In the genomic region with DNA sequence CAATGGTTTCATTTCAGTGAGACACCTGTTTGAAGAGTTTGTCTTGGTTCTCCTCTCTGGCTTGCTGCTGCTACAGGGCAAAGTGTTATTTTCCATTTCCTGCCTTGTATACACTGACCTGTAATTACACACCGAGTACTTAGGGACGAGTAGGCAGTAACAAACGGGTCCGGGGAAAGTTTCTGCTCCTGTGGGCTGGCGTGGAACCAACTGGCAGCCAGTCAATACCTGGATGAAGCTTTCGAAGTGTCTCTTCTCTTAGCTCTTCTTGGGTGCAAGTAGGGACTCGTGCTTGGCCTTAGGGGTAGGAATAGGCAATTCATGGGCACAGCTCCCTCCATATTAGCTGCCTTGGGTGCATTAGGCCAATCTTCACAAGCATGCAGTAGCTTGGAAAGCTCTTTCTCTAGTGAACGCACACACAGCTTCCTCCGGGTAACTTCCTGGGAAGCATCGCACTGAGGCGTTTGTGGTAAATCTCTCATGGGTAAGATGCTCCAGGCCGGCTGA, we compare ENCODE assay signal across 18 mouse cellular contexts. TPM values are rescaled to one million over a fixed set of nuclear protein-coding genes. Genes with fewer than 3 reads are reported as not detected.
A peak's percentile ranks its signal among the peaks of the same experiment; 100 is the strongest.
DNase-seq lines count a peak whose midpoint lies in the region; ATAC-seq and TF ChIP-seq lines count a peak whose summit lies in the region.
"Had no signal": no experiment of that assay in that cellular context is flagged by ENCODE, and none has a peak within 500 bp of the region (broad histone marks: within the 10 kb centered on the region; RNA-seq: fewer than 3 reads in every experiment).

No protein-coding gene starts in this region.

- no peaks in the 10 kb centered on the region; the same call in 1 of the 2 replicates for H3K4me1 ChIP-seq in kidney, adult 2 months (ENCODE audit: control insufficient read depth, insufficient read depth, low read length)
- peaks cover 13% of the 10 kb centered on the region for H3K4me1 ChIP-seq in kidney, embryonic 16.5 days (ENCODE audit: insufficient read depth, low read length)
- H3K4me1 ChIP-seq in MEL (ENCODE audit: control insufficient read depth in 1 of 2, insufficient read depth in 2 of 2, low read length in 2 of 2) = peaks cover 15 to 35% of the 10 kb centered on the region in 2 experiments; a peak in 3 of 4 replicates
- peaks cover 17% of the 10 kb centered on the region; the same call in 1 of the 2 replicates for H3K4me1 ChIP-seq in embryonic facial prominence, embryonic 15.5 days
- H3K4me1 ChIP-seq: hindbrain, embryonic 12.5 days; neural tube, embryonic 12.5 days had no signal

- no peak overlapping the region for H3K4me3 ChIP-seq in kidney, adult 2 months (ENCODE audit: insufficient read depth, low read depth, low read length)
- H3K4me3 ChIP-seq in kidney, embryonic 16.5 days (ENCODE audit: low read length) = no peak overlapping the region
- H3K4me3 ChIP-seq in MEL (ENCODE audit: control insufficient read depth in 1 of 2, insufficient read depth in 1 of 2, low read depth in 2 of 2, low read length in 2 of 2) = no peak overlapping the region
- no peak overlapping the region for H3K4me3 ChIP-seq in embryonic facial prominence, embryonic 15.5 days (replicated peaks)
- H3K4me3 ChIP-seq in gastrocnemius, adult 2 months = no peak overlapping the region
- H3K4me3 ChIP-seq: heart, embryonic 12.5 days; hindbrain, embryonic 12.5 days; neural tube, embryonic 12.5 days had no signal

- no peak overlapping the region for H3K27ac ChIP-seq in kidney, adult 2 months (ENCODE audit: insufficient read depth, low read depth, low read length)
- H3K27ac ChIP-seq in kidney, embryonic 16.5 days (ENCODE audit: low read length) = no peak overlapping the region
- no peak overlapping the region for H3K27ac ChIP-seq in MEL (ENCODE audit: control insufficient read depth, low read depth, low read length)
- H3K27ac ChIP-seq in embryonic facial prominence, embryonic 15.5 days (replicated peaks) = peak overlapping the region; percentile 51
- H3K27ac ChIP-seq in gastrocnemius, adult 2 months = no peak overlapping the region
- H3K27ac ChIP-seq: hindbrain, embryonic 12.5 days; liver, embryonic 14.5 days; neural tube, embryonic 12.5 days had no signal

- peak; percentile 84 for DNase-seq in kidney, adult 2 months
- peak; percentile 39 for DNase-seq in MEL (ENCODE audit: low read depth, low spot score)
- peak; percentile 81 to 83 for DNase-seq in kidney, postnatal 25 days
- no peak for DNase-seq in gastrocnemius, adult 2 months
- DNase-seq in adrenal gland, adult 18-20 months (ENCODE audit: low spot score in 2 of 2) = no peak
- no peak for DNase-seq in layer of hippocampus, postnatal 10 days (ENCODE audit: low spot score in 2 of 2)
- DNase-seq: cerebellum, adult 8-10 months; embryo, embryonic 11 days; gastrocnemius, postnatal 25 days; layer of hippocampus, postnatal 36 days; thymus, postnatal 14 days had no signal

- H3K36me3 ChIP-seq in kidney, adult 2 months (ENCODE audit: control insufficient read depth, insufficient read depth, low read length) = no peaks in the 10 kb centered on the region
- no peaks in the 10 kb centered on the region for H3K36me3 ChIP-seq in kidney, embryonic 16.5 days (ENCODE audit: insufficient read depth, low read length)
- H3K36me3 ChIP-seq in MEL (ENCODE audit: control insufficient read depth in 1 of 2, insufficient read depth in 2 of 2, low read length in 2 of 2) = peaks cover 0 to 37% of the 10 kb centered on the region in 2 experiments; a peak in 2 of 4 replicates
- no peaks in the 10 kb centered on the region for H3K36me3 ChIP-seq in embryonic facial prominence, embryonic 15.5 days
- H3K36me3 ChIP-seq: heart, embryonic 12.5 days; hindbrain, embryonic 12.5 days; neural tube, embryonic 12.5 days had no signal

- TF ChIP-seq EP300 in MEL (IDR thresholded peaks at IDR 0.05; ENCODE audit: low read depth in 1 of 2, low read length in 2 of 2) = no peak

- TF ChIP-seq CTCF in kidney, adult 2 months (conservative IDR thresholded peaks at IDR 0.05; ENCODE audit: insufficient read depth, insufficient read length, low read depth, low read length) = no peak
- no peak for TF ChIP-seq CTCF in MEL (IDR thresholded peaks at IDR 0.05 in 2 of 3, conservative IDR thresholded peaks at IDR 0.05 in 1 of 3; ENCODE audit: control insufficient read depth in 1 of 3, insufficient read depth in 1 of 3, low read depth in 2 of 3, low read length in 3 of 3, poor library complexity in 1 of 3, severe bottlenecking in 1 of 3)
- no peak for TF ChIP-seq CTCF in gastrocnemius, adult 2 months (IDR thresholded peaks at IDR 0.05)

- intact Hi-C loops in gastrocnemius, adult 2 months (cut with DNase I) = loop anchor here (10.0 kb wide), 1 partner anchor 274 kb away; a partner anchor contains a TSS

- WGBS in kidney, adult 2 months = 36% methylated on average over 12 of the region's 12 CpGs
- 51% methylated on average over 12 of the region's 12 CpGs for WGBS in kidney, embryonic 16.5 days
- 35% methylated on average over 12 of the region's 12 CpGs for WGBS in embryonic facial prominence, embryonic 15.5 days

- no peaks in the 10 kb centered on the region for H3K9me3 ChIP-seq in kidney, embryonic 16.5 days (ENCODE audit: low read length)
- H3K9me3 ChIP-seq in MEL (replicated peaks; ENCODE audit: insufficient read depth, low read length) = no peaks in the 10 kb centered on the region
- H3K9me3 ChIP-seq in embryonic facial prominence, embryonic 15.5 days (replicated peaks) = no peaks in the 10 kb centered on the region
- H3K9me3 ChIP-seq: heart, embryonic 12.5 days; hindbrain, embryonic 12.5 days; neural tube, embryonic 12.5 days had no signal

- peaks cover 2% of the 10 kb centered on the region for H3K27me3 ChIP-seq in kidney, adult 2 months (replicated peaks; ENCODE audit: control insufficient read depth, insufficient read depth, low read length)
- H3K27me3 ChIP-seq in kidney, embryonic 16.5 days (ENCODE audit: insufficient read depth, low read length) = no peaks in the 10 kb centered on the region
- no peaks in the 10 kb centered on the region for H3K27me3 ChIP-seq in MEL (ENCODE audit: control insufficient read depth in 1 of 2, insufficient read depth in 2 of 2, low read length in 2 of 2)
- no peaks in the 10 kb centered on the region for H3K27me3 ChIP-seq in embryonic facial prominence, embryonic 15.5 days
- H3K27me3 ChIP-seq: heart, embryonic 12.5 days; hindbrain, embryonic 12.5 days; neural tube, embryonic 12.5 days had no signal

- TF ChIP-seq POLR2A in kidney, adult 2 months (IDR thresholded peaks at IDR 0.05; ENCODE audit: low read depth, low read length) = no peak
- TF ChIP-seq POLR2A in MEL (IDR thresholded peaks at IDR 0.05; ENCODE audit: control insufficient read depth in 1 of 2, insufficient read depth in 1 of 2, low read depth in 1 of 2, low read length in 2 of 2, poor library complexity in 1 of 2) = no peak

- ATAC-seq in kidney, embryonic 16.5 days (ENCODE audit: low FRiP score, low TSS enrichment) = no peak
- ATAC-seq in embryonic facial prominence, embryonic 15.5 days (ENCODE audit: insufficient number of reproducible peaks, low FRiP score, low TSS enrichment, low read depth) = no peak
- ATAC-seq: lung, postnatal 0 days had no signal

- H3K4me2 ChIP-seq in kidney, embryonic 16.5 days (replicated peaks; ENCODE audit: low read depth, low read length) = no peak overlapping the region
- no peak overlapping the region for H3K4me2 ChIP-seq in embryonic facial prominence, embryonic 15.5 days (replicated peaks)
- H3K4me2 ChIP-seq: heart, embryonic 12.5 days; hindbrain, embryonic 12.5 days; neural tube, embryonic 12.5 days had no signal

- no peak for TF ChIP-seq RAD21 in MEL (IDR thresholded peaks at IDR 0.05; ENCODE audit: low read depth, low read length)

- no peaks in the 10 kb centered on the region for H3K79me2 ChIP-seq in MEL (ENCODE audit: control insufficient read depth, insufficient read depth, low read length, poor library complexity)

- no peak overlapping the region for H3K9ac ChIP-seq in kidney, embryonic 16.5 days (replicated peaks; ENCODE audit: low read length)
- 0 out of 2 replicates have a peak overlapping the region, but pooled peaks have one; percentile 20 for H3K9ac ChIP-seq in MEL (ENCODE audit: control insufficient read depth, low read depth, low read length, poor library complexity, severe bottlenecking)
- H3K9ac ChIP-seq in embryonic facial prominence, embryonic 15.5 days = no peak overlapping the region
- H3K9ac ChIP-seq: heart, embryonic 12.5 days; hindbrain, embryonic 12.5 days; liver, embryonic 14.5 days; neural tube, embryonic 12.5 days had no signal

TF ChIP-seq in MEL, 35 proteins besides CTCF, POLR2A, EP300 and RAD21 (continues in another document):
- TF ChIP-seq E2F4 (IDR thresholded peaks at IDR 0.05; ENCODE audit: borderline replicate concordance, low read depth, low read length) (no peak), BHLHE40 (IDR thresholded peaks at IDR 0.05; ENCODE audit: borderline replicate concordance, low read depth, low read length) (no peak), TBP (IDR thresholded peaks at IDR 0.05; ENCODE audit: low read depth, low read length) (no peak), CHD1 (IDR thresholded peaks at IDR 0.05; ENCODE audit: low read depth, low read length) (no peak), GATA1 (IDR thresholded peaks at IDR 0.05; ENCODE audit: low read depth, low read length) (no peak), MAX (IDR thresholded peaks at IDR 0.05; ENCODE audit: low read length) (no peak), ZC3H11A (IDR thresholded peaks at IDR 0.05; ENCODE audit: low read depth, low read length) (no peak), SMC3 (IDR thresholded peaks at IDR 0.05; ENCODE audit: low read depth, low read length) (no peak), NRF1 (IDR thresholded peaks at IDR 0.05; ENCODE audit: insufficient read depth, low read depth, low read length, poor library complexity, severe bottlenecking) (no peak), ELF1 (IDR thresholded peaks at IDR 0.05; ENCODE audit: low read depth, low read length) (no peak), MYB (IDR thresholded peaks at IDR 0.05; ENCODE audit: low read depth, low read length) (no peak), MYC (IDR thresholded peaks at IDR 0.05; ENCODE audit: low read depth, low read length) (no peak), GABPA (IDR thresholded peaks at IDR 0.05; ENCODE audit: low read depth, low read length) (no peak), HCFC1 (IDR thresholded peaks at IDR 0.05; ENCODE audit: low read depth, low read length) (no peak), ZNF384 (IDR thresholded peaks at IDR 0.05; ENCODE audit: low read depth, low read length) (no peak)

RNA-seq across cellular contexts. Expression of a gene that starts 7.2 kb away (rescaled TPM):
- 43.1 and 46.0 TPM in 2 replicates for polyA plus RNA-seq in kidney, adult 2 months (2012; rRNA removed)
- polyA plus RNA-seq in kidney, embryonic 16.5 days (2015; fragmentation: Nextera tagmentation; extraction: Ambion mirVana) = 18.5 and 20.4 TPM in 2 replicates
- total RNA-seq in MEL (2012; rRNA removed) = 36.3 and 44.8 TPM in 2 replicates
- 10 to 100 TPM; 59.9 to 93.6 TPM for polyA plus RNA-seq in MEL (2012; ENCODE audit: insufficient read depth in 1 of 2, insufficient read length in 2 of 2, low read depth in 1 of 2, low replicate concordance in 2 of 2, missing spikeins in 1 of 2)
- 25.4 and 27.8 TPM in 2 replicates for polyA plus RNA-seq in embryonic facial prominence, embryonic 15.5 days (2015; fragmentation: Nextera tagmentation; extraction: Ambion mirVana)
- total RNA-seq in gastrocnemius, adult 2 months (2021) = 10 to 100 TPM; 19.9 to 22.1 TPM
- 10 to 100 TPM; 43.3 to 54.9 TPM for total RNA-seq in adrenal gland, adult 18-20 months (2021)
- total RNA-seq in layer of hippocampus, postnatal 10 days (2021) = 10 to 100 TPM; 20.5 to 25.2 TPM

Comparison
In these comparisons a context has a peak if more than half of its experiments do, and no peak if none do; other contexts are left out.
1. DNase-seq: peak in kidney, adult 2 months (single experiment), MEL (single experiment) and kidney, postnatal 25 days (2 of 2); none in gastrocnemius, adult 2 months (single experiment), adrenal gland, adult 18-20 months (0 of 2) and layer of hippocampus, postnatal 10 days (0 of 2).